Mouse (Mus musculus) spleen, adult 2 months (tissue): Measurements from ENCODE around the gene Sorbs1.

ENCODE experiments used
- CTCF ChIP-seq: fragments of 200-500 bp; IDR thresholded peaks from 2 replicates; pipeline ENCODE4 v1.5.1; 2011; ENCODE audit warnings: mild to moderate bottlenecking, inconsistent platforms; ENCODE audit not compliant: insufficient read depth, insufficient read length, insufficient replicate concordance; ENCODE audit errors: extremely low read depth
- POLR2A ChIP-seq: fragments of 200-500 bp; IDR thresholded peaks from 2 replicates; pipeline ENCODE4 v1.6.1; 2011; ENCODE audit warnings: low read depth, low read length, inconsistent platforms

GRCm38 (mm10) chr19:40307550-40307949, 206.0 kb downstream of the Sorbs1 start:
- TF ChIP-seq POLR2A (no peak), CTCF (no peak)
